Mouse (Mus musculus) heart, postnatal 0 days (tissue): ENCODE measurements at regions not wholly inside any gene's neighbourhood (a gene's known extent, or its start where the extent isn't known, plus 50 kb on each side); places are given as distances from the start of the nearest gene placed in this dataset.

Experiments
- ATAC-seq: fragments of 200-750 bp; cut with Nextera tagmentation; 2 replicates; pipeline ENCODE4 v1.8.0; 2017; ENCODE audit warnings: low read depth, moderate number of reproducible peaks, moderate library complexity; ENCODE audit not compliant: insufficient read depth
- DNase-seq: peaks from one replicate; pipeline ENCODE4 v3.0.0-alpha.2; 2016; ENCODE audit warnings: low spot score
- H3K27ac ChIP-seq: fragments of 300-500 bp; sonication (generic); 2 replicates; pipeline ENCODE4 v1.5.1; 2014; ENCODE audit warnings: low read depth, mild to moderate bottlenecking
- H3K27me3 ChIP-seq: fragments of 300-500 bp; sonication (generic); 2 replicates; pipeline ENCODE4 v1.6.1; 2014; ENCODE audit warnings: low read length, mixed read lengths; ENCODE audit not compliant: control insufficient read depth, insufficient read depth
- H3K36me3 ChIP-seq: fragments of 300-500 bp; sonication (generic); replicated peaks from 2 replicates; pipeline ENCODE4 v1.6.1; 2014; ENCODE audit warnings: low read length, mixed read lengths; ENCODE audit not compliant: control insufficient read depth, insufficient read depth
- H3K4me1 ChIP-seq: fragments of 300-500 bp; sonication (generic); 2 replicates; pipeline ENCODE4 v1.6.1; 2014; ENCODE audit warnings: antibody characterized with exemption; ENCODE audit not compliant: control insufficient read depth, insufficient read depth
- H3K4me2 ChIP-seq: fragments of 300-500 bp; sonication (generic); 2 replicates; pipeline ENCODE4 v1.6.1; 2014; ENCODE audit warnings: low read depth, mild to moderate bottlenecking, low read length, moderate library complexity
- H3K4me3 ChIP-seq: fragments of 300-500 bp; sonication (generic); 2 replicates; pipeline ENCODE4 v1.5.1; 2014; ENCODE audit warnings: low read depth, low read length
- H3K9ac ChIP-seq: fragments of 300-500 bp; sonication (generic); replicated peaks from 2 replicates; pipeline ENCODE4 v1.6.1; 2014; ENCODE audit warnings: low read depth, low read length, mixed read lengths
- H3K9me3 ChIP-seq: fragments of 300-500 bp; sonication (generic); replicated peaks from 2 replicates; pipeline ENCODE4 v1.6.1; 2016; ENCODE audit warnings: low read length; ENCODE audit not compliant: control insufficient read depth
- CTCF ChIP-seq: IDR thresholded peaks from 2 replicates; pipeline ENCODE4 v1.5.1; 2016; ENCODE audit warnings: antibody characterized with exemption, control low read depth, low read depth
- EP300 ChIP-seq: IDR thresholded peaks from 2 replicates; pipeline ENCODE4 v1.6.1; 2016; ENCODE audit warnings: antibody characterized with exemption, low read depth
- WGBS: fragments of 180-500 bp; shearing (Covaris S2); extraction: QIAGEN DNeasy Blood & Tissue Kit; methylation state at CpG from one replicate; pipeline ENCODE4 v1.1.7; 2014; 5-methylcytosine and 5-hydroxymethylcytosine counted together

GRCm38 (mm10) chr3:119996258-119996988, 212.2 kb upstream of the Ptbp2 start:
- 27% methylated on average over 9 of the region's 9 CpGs for WGBS
- peak; percentile 43 for DNase-seq
- TF ChIP-seq EP300: no peak
- TF ChIP-seq CTCF: no peak; the same call in 1 of the 2 replicates
- peak; percentile 67; the same call in 1 of the 2 replicates for ATAC-seq
- Histone ChIP-seq H3K36me3 (no peaks in the 10 kb centered on the region), H3K4me1 (no peaks in the 10 kb centered on the region), H3K27me3 (no peaks in the 10 kb centered on the region), H3K9me3 (no peaks in the 10 kb centered on the region), H3K9ac (no peak overlapping the region), H3K4me3 (no peak overlapping the region), H3K4me2 (no peak overlapping the region; the same call in 1 of the 2 replicates), H3K27ac (no peak overlapping the region; the same call in 1 of the 2 replicates)

GRCm38 (mm10) chr3:119995781-119996180, 211.5 kb upstream of the Ptbp2 start:
- ATAC-seq: peak; percentile 77
- Histone ChIP-seq H3K27ac (no peak overlapping the region), H3K9me3 (no peaks in the 10 kb centered on the region), H3K4me3 (no peak overlapping the region), H3K27me3 (no peaks in the 10 kb centered on the region), H3K4me2 (no peak overlapping the region; the same call in 1 of the 2 replicates), H3K9ac (no peak overlapping the region), H3K36me3 (no peaks in the 10 kb centered on the region), H3K4me1 (no peaks in the 10 kb centered on the region)
- TF ChIP-seq CTCF: no peak
- no peak for TF ChIP-seq EP300
- peak; percentile 49 for DNase-seq
- WGBS: 33% methylated on average over 4 of the region's 4 CpGs

GRCm38 (mm10) chr3:119987245-119987852, 203.1 kb upstream of the Ptbp2 start:
- Histone ChIP-seq H3K9ac (no peak overlapping the region), H3K36me3 (no peaks in the 10 kb centered on the region), H3K27ac (no peak overlapping the region), H3K27me3 (no peaks in the 10 kb centered on the region), H3K4me2 (no peak overlapping the region), H3K4me1 (no peaks in the 10 kb centered on the region), H3K9me3 (no peaks in the 10 kb centered on the region), H3K4me3 (no peak overlapping the region)
- no peak for DNase-seq
- 72% methylated on average over 3 of the region's 3 CpGs for WGBS
- TF ChIP-seq EP300 (no peak), CTCF (no peak)
- no peak for ATAC-seq

- no peak overlapping the region for H3K27ac ChIP-seq
- ATAC-seq (no peak), DNase-seq (no peak)
- no peaks in the 10 kb centered on the region for H3K27me3 ChIP-seq
- no peaks in the 10 kb centered on the region for H3K9me3 ChIP-seq
- 95% methylated on average over 1 of the region's 1 CpGs for WGBS
- no peak overlapping the region for H3K9ac ChIP-seq
- no peaks in the 10 kb centered on the region for H3K36me3 ChIP-seq
- no peak overlapping the region for H3K4me3 ChIP-seq
- TF ChIP-seq EP300 (no peak), CTCF (no peak)
- H3K4me2 ChIP-seq: no peak overlapping the region
- no peaks in the 10 kb centered on the region for H3K4me1 ChIP-seq
Observed at GRCm38 (mm10) chr3:119977349-119977748, 193.1 kb upstream of the Ptbp2 start.

- Histone ChIP-seq H3K9ac (no peak overlapping the region), H3K4me1 (no peaks in the 10 kb centered on the region), H3K4me3 (no peak overlapping the region), H3K4me2 (no peak overlapping the region), H3K36me3 (no peaks in the 10 kb centered on the region), H3K9me3 (no peaks in the 10 kb centered on the region), H3K27me3 (no peaks in the 10 kb centered on the region), H3K27ac (no peak overlapping the region)
- 40% methylated on average over 3 of the region's 3 CpGs for WGBS
- ATAC-seq: no peak
- DNase-seq: no peak
- no peak for TF ChIP-seq CTCF
- TF ChIP-seq EP300: no peak
Observed at GRCm38 (mm10) chr3:119976363-119976762, 192.1 kb upstream of the Ptbp2 start.
